Mouse (Mus musculus): ENCODE results near the gene Ranbp3l. TPM values are rescaled to one million over a fixed set of nuclear protein-coding genes. Genes with fewer than 3 reads are reported as not detected.

The Ranbp3l gene
- polyA plus RNA-seq, 1 experiment from 2014 or later, result 0.25 TPM

DNA sequence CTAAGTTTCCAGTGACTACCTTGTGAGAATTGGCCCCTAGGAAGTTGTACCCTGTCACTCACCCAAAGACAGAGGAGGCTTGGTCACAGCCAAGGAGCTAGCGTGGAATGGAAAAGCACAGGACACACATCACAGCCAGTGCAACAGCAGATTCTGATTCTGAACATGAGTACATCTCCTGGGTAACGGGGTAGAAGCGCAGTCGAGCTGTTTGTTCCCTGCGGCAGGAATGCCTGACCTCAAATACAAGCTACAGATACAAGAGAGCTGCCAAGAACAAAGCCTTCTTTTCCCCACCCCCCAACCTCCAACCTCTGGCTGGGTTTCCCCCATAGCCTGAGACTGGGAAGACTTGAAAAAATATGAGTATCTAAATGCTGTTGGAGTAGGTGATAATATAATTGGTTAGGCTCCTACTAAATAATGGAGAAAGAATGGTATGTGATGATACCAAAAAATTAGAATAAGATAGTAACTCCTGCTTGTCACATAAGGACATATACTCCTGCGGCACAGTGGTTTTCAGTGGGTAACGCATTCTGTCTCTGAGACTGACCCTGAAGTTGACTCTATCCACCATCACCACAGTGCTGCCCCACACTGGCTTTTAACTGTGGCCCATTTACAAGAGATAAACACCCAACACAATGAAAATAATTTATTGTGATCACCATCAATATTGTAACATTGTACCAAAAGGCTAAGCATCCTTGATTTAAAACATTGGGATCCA lies 93.6 kb downstream of the Ranbp3l start:
- Histone ChIP-seq H3K9me3 (ENCODE audit: low read length) (no peaks in the 10 kb centered on the region), H3K4me3 (ENCODE audit: low read depth, low read length) (no peak overlapping the region), H3K27ac (ENCODE audit: low read depth) (no peak overlapping the region), H3K36me3 (replicated peaks; ENCODE audit: insufficient read depth, low read length) (no peaks in the 10 kb centered on the region), H3K4me2 (ENCODE audit: low read depth, low read length) (no peak overlapping the region), H3K27me3 (ENCODE audit: insufficient read depth, low read length) (no peaks in the 10 kb centered on the region), H3K4me1 (ENCODE audit: insufficient read depth) (no peaks in the 10 kb centered on the region), H3K9ac (replicated peaks) (no peak overlapping the region)
- 78% methylated on average over 7 of the region's 7 CpGs for WGBS (ENCODE audit: insufficient replicate concordance)
- ATAC-seq (0 out of 2 replicates have a peak, but pooled peaks have one; percentile 31), DNase-seq (no peak)
- TF ChIP-seq CTCF (IDR thresholded peaks at IDR 0.05; ENCODE audit: low read depth) (no peak), EP300 (IDR thresholded peaks at IDR 0.05; ENCODE audit: low read depth) (no peak)

DNA sequence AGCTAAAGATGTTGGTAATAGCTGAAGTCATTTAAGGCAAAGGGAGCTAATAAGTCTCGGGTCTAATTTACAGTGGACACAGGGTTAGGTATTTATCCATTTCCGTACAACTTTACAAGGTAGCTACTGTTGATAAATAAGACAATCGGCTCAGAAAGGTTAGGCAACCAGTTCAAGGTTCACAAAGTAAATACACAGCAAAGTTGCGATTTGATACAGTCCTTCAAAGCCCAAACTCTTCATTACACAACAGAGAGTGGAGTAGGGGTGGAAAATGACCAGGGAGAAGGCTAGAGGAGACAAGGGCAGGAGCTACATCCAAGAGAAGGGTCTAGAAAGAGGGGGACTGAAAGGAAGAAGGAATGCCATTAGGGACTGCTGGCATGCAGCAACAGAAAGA lies 101.1 kb downstream of the Ranbp3l start:
- DNase-seq (no peak), ATAC-seq (no peak)
- Histone ChIP-seq H3K4me3 (ENCODE audit: low read depth, low read length) (peak overlapping the region; percentile 11), H3K4me2 (ENCODE audit: low read depth, low read length) (peak overlapping the region; percentile 92), H3K4me1 (ENCODE audit: insufficient read depth) (peaks cover 9% of the 10 kb centered on the region; the same call in 1 of the 2 replicates), H3K27me3 (ENCODE audit: insufficient read depth, low read length) (no peaks in the 10 kb centered on the region), H3K9ac (replicated peaks) (peak overlapping the region; percentile 46; the same call in 1 of the 2 replicates), H3K9me3 (ENCODE audit: low read length) (no peaks in the 10 kb centered on the region), H3K27ac (ENCODE audit: low read depth) (peak overlapping the region; percentile 99), H3K36me3 (replicated peaks; ENCODE audit: insufficient read depth, low read length) (no peaks in the 10 kb centered on the region)
- no peak for TF ChIP-seq EP300 (IDR thresholded peaks at IDR 0.05; ENCODE audit: low read depth)
- no peak for TF ChIP-seq CTCF (IDR thresholded peaks at IDR 0.05; ENCODE audit: low read depth)
- WGBS (ENCODE audit: insufficient replicate concordance), result 61% methylated on average over 4 of the region's 4 CpGs

DNA sequence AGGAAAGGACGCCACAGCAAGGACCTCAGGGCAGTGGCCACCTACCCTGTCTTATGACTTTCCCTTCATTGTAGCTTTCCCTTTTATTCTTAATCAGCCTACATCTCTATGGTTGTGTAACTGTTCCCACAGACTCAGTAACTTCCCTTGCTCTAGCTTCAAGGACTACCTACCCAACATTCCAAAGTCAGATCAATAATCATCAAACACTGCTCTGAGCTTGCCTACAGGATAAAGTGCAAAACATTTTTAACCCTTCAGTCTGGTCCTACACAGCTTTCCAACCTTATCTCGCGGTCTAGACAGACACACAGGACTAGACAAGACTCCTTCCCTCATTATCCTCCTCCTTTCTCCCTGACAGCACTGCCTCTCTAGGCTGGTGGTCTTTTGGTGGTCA lies 102.6 kb downstream of the Ranbp3l start:
- TF ChIP-seq EP300 (IDR thresholded peaks at IDR 0.05; ENCODE audit: low read depth) (no peak), CTCF (IDR thresholded peaks at IDR 0.05; ENCODE audit: low read depth) (no peak)
- H3K4me1 ChIP-seq (ENCODE audit: insufficient read depth), result peaks cover 17% of the 10 kb centered on the region
- WGBS (ENCODE audit: insufficient replicate concordance), result 2% methylated on average over 3 of the region's 3 CpGs
- no peaks in the 10 kb centered on the region for H3K27me3 ChIP-seq (ENCODE audit: insufficient read depth, low read length)
- no peaks in the 10 kb centered on the region for H3K9me3 ChIP-seq (ENCODE audit: low read length)
- H3K27ac ChIP-seq (ENCODE audit: low read depth), result peak overlapping the region; percentile 99
- DNase-seq (peak; percentile 42), ATAC-seq (peak; percentile 26)
- H3K36me3 ChIP-seq (replicated peaks; ENCODE audit: insufficient read depth, low read length), result no peaks in the 10 kb centered on the region
- H3K4me3 ChIP-seq (ENCODE audit: low read depth, low read length), result peak overlapping the region; percentile 80
- H3K4me2 ChIP-seq (ENCODE audit: low read depth, low read length), result peak overlapping the region; percentile 92
- peak overlapping the region; percentile 99 for H3K9ac ChIP-seq (replicated peaks)

DNA sequence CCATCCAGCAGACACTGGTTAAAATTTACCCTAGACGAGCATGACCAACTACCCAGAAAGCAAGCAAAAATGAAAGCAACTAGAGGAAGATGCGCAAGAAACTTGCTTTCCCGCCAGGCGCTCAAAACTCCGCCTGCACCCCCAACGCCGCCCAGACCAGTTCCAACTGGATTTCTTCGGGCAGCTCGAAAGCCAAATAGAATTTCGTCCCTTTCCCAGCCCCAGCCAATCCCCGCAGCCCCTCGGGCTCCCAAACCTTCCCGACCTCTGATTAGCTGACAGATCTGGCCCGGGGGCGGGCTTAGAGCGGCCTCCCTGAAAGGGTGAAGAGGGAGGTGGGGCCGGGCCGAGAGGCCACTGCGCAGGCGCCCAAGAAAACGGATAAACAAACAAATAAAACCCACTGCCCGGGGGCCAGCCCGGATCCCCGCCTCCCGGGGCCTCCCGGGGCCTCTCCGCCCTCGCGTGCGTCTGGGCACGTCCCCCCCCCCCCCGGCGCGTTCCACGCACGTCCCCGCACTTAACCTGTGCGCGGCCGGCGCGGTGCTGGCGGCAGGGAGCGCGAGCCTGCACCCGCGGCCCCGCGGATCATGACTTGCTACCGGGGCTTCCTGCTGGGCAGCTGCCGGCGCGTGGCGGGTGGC lies 103.3 kb downstream of the Ranbp3l start, which contains the start of gene Nadk2:
Gene Nadk2 (plus strand): TSS at position 349 of the 644 bp plus-strand sequence.
- no peaks in the 10 kb centered on the region for H3K36me3 ChIP-seq (replicated peaks; ENCODE audit: insufficient read depth, low read length)
- WGBS (ENCODE audit: insufficient replicate concordance), result 1% methylated on average over 31 of the region's 54 CpGs
- H3K4me2 ChIP-seq (ENCODE audit: low read depth, low read length), result peak within 1 kb of the TSS; percentile 92
- peaks cover 24% of the 10 kb centered on the region for H3K4me1 ChIP-seq (ENCODE audit: insufficient read depth)
- H3K27me3 ChIP-seq (ENCODE audit: insufficient read depth, low read length), result no peaks in the 10 kb centered on the region
- H3K9me3 ChIP-seq (ENCODE audit: low read length), result no peaks in the 10 kb centered on the region
- H3K27ac ChIP-seq (ENCODE audit: low read depth), result peak within 1 kb of the TSS; percentile 99
- DNase-seq (peak; percentile 99), ATAC-seq (peak; percentile 92)
- TF ChIP-seq CTCF (IDR thresholded peaks at IDR 0.05; ENCODE audit: low read depth) (no peak), EP300 (IDR thresholded peaks at IDR 0.05; ENCODE audit: low read depth) (peak; percentile 64; the same call in 1 of the 2 replicates)
- H3K4me3 ChIP-seq (ENCODE audit: low read depth, low read length), result peak within 1 kb of the TSS; percentile 80
- peak within 1 kb of the TSS; percentile 99 for H3K9ac ChIP-seq (replicated peaks)

DNA sequence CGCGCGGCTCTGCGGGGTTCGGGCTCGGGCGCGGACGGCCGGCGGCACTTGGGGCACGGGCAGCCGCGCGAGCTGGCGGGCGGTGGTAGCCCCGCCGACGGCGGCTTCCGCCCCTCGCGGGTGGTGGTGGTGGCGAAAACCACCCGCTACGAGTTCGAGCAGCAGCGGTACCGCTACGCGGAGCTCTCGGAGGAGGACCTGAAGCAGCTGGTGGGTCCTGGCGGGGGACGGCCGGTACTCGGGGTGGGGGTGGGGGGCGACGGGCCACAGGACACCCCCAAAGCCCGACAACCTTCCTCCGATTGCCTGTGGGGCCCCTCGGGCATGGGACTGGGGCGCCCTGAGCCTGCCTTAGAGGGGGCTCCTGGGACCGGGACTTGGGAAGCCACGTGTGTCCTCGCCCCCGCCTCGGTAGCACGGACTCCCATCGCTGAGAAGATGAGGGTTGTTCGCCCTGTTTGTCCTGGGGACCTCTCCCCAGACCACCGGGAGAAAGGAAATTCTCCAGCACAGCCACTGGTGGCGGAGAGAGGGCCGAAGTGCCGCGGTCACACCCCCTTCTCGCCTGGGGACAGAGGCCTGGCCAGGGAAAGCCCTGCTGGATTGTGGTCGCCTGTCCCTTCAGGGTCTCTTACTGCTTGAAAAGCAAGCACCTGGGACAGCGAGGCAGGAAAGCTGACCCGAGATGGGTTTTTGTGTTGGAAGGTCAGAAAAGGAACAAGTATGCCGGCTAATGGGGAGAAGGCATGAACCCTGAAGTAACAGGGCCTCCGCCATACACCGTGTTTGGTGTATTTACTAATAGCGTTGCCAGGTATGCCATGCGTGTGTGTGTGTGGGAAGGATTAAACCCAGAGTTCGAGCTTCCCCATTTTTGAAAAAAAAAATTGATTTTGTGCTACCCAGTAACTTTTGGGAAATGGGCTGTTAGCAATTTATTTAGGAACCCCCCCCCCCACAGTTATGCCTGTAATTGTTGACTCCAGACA lies 104.1 kb downstream of the Ranbp3l start:
- peak overlapping the region; percentile 80 for H3K4me3 ChIP-seq (ENCODE audit: low read depth, low read length)
- H3K4me1 ChIP-seq (ENCODE audit: insufficient read depth), result peaks cover 29% of the 10 kb centered on the region
- no peaks in the 10 kb centered on the region for H3K36me3 ChIP-seq (replicated peaks; ENCODE audit: insufficient read depth, low read length)
- under 1% methylated on average over 30 of the region's 66 CpGs for WGBS (ENCODE audit: insufficient replicate concordance)
- no peaks in the 10 kb centered on the region for H3K9me3 ChIP-seq (ENCODE audit: low read length)
- peak overlapping the region; percentile 99 for H3K9ac ChIP-seq (replicated peaks)
- no peaks in the 10 kb centered on the region for H3K27me3 ChIP-seq (ENCODE audit: insufficient read depth, low read length)
- peak; percentile 69 for DNase-seq
- TF ChIP-seq CTCF (IDR thresholded peaks at IDR 0.05; ENCODE audit: low read depth), result no peak
- TF ChIP-seq EP300 (IDR thresholded peaks at IDR 0.05; ENCODE audit: low read depth), result no peak
- H3K27ac ChIP-seq (ENCODE audit: low read depth), result peak overlapping the region; percentile 99
- ATAC-seq, result no peak
- H3K4me2 ChIP-seq (ENCODE audit: low read depth, low read length), result peak overlapping the region; percentile 82

Data from liver, postnatal 0 days (tissue).